Mouse (Mus musculus): ENCODE measurements around the gene Fgd3. TPM values are rescaled to one million over a fixed set of nuclear protein-coding genes. Genes with fewer than 3 reads are reported as not detected.

Fgd3 gene
- polyA plus RNA-seq, 1 experiment: 2.6 TPM

- DNase-seq (ENCODE audit: low read depth): no peak
Observed at GRCm38 (mm10) chr13:49307311-49307969, 12.7 kb downstream of the Fgd3 start.

DNA sequence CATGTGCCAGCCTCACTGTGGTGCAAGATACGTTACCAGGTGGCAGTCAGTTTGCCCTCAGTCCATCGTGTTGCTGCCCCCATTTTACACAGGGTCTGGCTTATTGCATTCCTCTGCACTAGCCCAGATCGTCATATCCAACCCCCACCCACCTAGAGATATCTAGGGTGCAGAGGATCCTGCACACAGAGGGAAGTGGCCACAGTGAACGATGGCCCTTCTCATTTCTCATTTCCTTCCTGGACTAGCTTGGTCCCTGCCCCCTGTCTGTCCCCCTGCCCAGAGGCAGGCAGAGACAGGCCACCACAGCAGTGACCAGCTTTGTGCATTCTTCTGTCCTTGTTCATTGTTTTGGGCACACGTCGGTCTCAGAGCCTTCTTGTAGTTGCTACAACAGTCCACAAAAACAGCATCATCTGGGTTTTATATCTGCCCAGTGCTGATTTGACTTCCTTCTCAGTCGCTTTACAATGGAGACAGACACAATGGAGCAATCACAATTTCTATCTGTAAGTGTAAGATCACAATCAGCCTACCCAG lies 13.3 kb downstream of the Fgd3 start:
- no peak for DNase-seq (ENCODE audit: low read depth)

- no peak for DNase-seq (ENCODE audit: low read depth)
Observed at GRCm38 (mm10) chr13:49300771-49301170, 19.3 kb downstream of the Fgd3 start.

DNA sequence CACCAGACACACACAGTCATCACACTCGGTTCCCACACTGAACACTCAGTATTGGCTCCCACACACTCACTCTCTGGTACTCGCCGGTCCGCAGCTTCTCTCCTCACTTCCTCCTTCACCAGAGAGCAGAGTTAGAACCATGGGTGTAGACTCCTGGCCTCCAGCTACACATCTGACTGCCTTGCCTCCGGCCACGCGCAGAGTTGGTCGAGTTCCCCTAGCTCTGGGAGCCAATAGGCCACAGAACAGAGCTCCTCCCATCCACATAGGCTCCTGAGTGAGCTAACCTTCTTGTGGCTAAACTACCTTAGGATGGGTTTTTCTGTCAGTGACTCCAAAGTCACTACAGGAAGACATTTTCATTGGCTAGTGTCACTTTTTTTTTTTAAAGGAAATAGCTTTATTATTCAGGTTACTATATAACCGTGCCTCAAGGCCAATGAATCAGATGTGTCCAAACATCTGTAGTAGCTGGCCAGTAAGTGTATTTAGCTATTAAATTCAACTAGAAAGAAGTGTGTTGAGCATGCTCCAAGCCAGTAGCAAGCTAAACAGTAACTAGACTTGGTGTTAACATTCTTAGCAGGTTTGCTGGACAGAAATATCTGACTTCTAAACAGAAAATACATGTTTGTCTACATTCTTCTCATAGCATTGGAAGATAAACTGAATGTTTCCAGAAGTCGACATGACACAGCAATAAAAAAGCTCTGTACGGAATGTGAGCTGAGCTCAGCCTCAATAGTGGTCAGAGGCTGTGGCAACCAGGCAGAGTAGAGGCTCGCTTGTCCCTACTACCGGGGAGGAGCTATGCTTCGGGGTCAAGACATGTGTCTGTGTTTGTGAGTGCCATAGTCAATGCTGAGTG lies 21.4 kb downstream of the Fgd3 start:
- no peak for DNase-seq (ENCODE audit: low read depth)

DNA sequence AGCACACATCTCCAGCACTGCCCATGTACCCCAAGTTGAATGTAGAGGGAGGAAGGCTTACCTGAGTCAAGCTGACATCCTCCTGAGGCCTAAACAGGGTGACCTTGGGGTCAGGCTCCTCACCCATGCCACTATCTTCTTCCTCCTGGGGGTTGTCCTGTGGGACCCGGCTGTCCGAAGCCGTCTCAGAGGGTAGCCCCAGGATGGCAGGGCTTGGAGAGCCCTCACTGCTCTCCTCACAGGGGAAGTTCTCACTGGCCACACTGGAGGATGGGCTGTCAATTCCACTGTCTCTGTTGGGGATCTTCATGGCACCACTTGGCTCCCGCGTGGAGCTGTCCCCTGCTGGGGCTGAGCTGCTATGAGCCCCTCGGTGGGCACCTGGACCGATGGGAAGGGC lies 23.8 kb downstream of the Fgd3 start:
- DNase-seq (ENCODE audit: low read depth): no peak

- DNase-seq (ENCODE audit: low read depth): no peak
Observed at GRCm38 (mm10) chr13:49294108-49294507, 26.0 kb downstream of the Fgd3 start.

DNA sequence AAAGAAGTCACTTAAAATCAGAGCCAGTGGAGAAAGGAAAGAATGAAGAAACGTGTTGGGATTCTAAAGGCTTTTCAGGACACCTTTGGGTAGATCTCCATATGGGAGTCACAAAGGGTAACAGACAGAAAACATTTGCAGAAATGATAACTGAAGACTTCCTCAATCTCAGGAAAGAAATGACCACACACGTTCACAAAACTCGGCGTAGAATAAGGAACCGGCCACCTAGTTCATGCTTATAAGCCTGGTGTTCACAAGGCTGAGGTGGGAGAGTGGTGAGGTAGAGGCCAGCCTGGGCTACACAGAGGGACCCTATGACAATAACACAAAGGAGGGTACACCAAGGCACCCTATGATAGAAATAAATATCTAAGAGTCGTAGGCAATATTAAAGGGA lies 28.2 kb downstream of the Fgd3 start:
- no peak for DNase-seq (ENCODE audit: low read depth)

DNA sequence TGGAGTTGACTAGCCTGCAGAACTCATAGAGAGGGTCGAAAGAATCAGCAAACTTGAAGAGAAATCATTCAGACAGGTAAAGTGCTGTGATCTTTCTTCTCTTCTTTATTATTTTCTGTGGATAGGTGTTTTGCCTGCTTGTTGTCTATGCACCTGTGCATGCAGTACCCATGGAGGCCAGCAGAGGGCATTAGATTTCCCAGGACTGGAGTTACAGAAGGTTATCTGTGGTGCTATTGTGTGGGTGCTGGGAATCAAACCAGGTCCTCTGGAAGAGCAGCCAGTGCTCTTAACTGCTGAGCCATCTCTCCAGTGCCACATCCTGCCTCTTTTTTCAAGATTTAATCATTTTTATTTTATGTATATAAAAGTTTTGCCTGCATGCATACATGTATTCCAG lies 28.7 kb downstream of the Fgd3 start:
- no peak for DNase-seq (ENCODE audit: low read depth)

- no peak for DNase-seq (ENCODE audit: low read depth)
Observed at GRCm38 (mm10) chr13:49287224-49287623, 32.9 kb downstream of the Fgd3 start.

DNA sequence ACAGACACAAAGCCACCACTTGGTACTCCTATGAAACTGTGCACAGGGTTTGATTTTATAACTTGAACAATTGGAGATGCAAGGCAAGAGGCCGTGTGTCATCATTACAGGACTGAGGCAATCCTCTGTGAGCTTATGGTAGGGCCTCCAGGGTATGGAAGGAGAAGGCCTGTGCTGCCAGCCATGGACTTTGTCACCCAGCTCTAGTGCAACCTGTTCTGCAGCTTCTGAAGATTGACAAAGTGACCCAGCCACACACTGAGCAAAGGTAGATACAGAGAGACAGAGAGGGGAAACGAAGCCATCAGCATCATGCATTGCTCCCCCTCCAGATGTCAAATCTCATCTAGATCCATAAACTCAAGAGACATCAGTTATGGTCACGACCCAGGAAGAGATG lies 33.4 kb downstream of the Fgd3 start:
- no peak for DNase-seq (ENCODE audit: low read depth)

- DNase-seq (ENCODE audit: low read depth): no peak
Observed at GRCm38 (mm10) chr13:49283686-49284085, 36.4 kb downstream of the Fgd3 start.

DNA sequence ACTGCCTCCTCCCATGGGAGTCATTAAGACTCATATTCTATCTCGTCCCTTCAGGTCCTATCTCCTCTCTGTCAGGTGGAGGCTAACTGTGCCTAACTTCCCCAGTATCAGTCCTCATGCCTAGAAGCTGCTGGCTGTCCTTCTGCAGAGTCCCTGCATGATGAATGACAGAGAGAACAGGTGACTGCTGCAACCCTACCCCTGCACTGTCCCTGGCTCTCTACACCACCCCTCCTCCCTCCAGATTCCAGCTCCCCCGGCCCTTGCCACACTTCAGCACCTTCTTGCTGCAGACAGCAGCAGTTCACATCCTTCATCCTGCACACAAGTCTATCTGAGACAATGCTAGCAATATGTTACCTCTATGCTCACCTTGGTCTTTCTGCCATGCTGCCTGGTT lies 37.9 kb downstream of the Fgd3 start:
- no peak for DNase-seq (ENCODE audit: low read depth)

GRCm38 (mm10) chr13:49271831-49272765 lies 48.0 kb downstream of the Fgd3 start:
- no peak for DNase-seq (ENCODE audit: low read depth)

DNA sequence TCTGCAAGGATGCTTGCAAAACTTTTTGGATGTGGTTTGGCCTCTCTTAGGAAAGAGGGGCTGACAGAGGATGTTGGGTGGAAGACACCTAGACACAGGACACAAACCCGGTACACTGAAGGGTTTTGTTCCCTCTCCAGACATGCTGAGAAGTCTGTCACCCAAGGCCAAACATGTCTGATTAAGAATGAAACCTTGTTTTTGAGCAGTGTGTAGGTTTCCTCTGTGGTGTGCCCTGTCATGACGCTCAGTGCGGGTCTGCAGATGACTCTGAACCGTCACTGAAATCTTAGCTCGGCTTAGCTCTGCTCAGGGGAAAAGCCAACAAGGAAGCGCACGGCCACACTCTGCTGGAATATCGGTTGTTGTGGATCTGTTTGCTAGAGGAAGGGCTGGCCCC lies 49.6 kb downstream of the Fgd3 start:
- DNase-seq (ENCODE audit: low read depth): no peak

DNA sequence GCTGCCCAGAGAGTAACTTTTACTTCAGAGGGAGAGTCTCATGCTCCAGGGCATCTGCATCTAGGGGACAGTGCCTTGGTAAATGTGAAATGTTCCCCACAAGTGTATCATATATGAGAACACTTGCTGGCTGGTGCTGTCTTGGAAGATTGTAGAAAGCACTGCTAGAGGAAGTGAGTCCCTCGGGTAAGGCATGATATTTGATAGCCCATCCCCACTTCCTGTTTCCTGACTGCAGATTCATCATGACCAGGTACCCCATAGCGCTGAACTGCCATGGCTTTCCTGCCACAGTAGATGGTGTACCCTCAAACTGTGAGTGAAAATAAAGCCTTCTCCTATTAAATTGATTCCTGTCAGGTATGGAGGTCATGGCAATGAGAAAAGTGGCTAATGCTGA lies 52.5 kb downstream of the Fgd3 start:
- DNase-seq (ENCODE audit: low read depth): no peak

- no peak for DNase-seq (ENCODE audit: low read depth)
Observed at GRCm38 (mm10) chr13:49260036-49260722, 59.9 kb downstream of the Fgd3 start.

GRCm38 (mm10) chr13:49257819-49258313 lies 62.2 kb downstream of the Fgd3 start:
- no peak for DNase-seq (ENCODE audit: low read depth)

DNA sequence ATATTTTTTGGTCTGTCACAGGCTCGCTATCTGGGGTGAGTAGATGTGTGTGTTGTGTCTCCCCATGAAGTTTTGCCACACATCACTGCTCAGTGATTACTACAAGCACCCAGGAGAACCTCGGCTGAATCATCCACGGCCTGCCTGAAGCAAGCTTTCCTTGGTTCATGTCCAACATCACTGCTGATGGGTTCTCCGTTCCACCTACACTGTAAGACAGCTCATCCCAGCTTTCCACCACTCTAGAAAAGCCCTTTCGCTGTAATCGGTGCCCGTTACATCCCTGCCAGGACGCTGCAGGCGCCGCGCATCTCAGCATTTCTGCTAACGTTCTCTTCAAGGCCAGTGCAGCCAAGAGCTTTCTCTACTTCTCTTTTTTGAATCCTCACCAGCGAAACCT lies 67.4 kb downstream of the Fgd3 start:
- peak; percentile 69 for DNase-seq (ENCODE audit: low read depth)

DNA sequence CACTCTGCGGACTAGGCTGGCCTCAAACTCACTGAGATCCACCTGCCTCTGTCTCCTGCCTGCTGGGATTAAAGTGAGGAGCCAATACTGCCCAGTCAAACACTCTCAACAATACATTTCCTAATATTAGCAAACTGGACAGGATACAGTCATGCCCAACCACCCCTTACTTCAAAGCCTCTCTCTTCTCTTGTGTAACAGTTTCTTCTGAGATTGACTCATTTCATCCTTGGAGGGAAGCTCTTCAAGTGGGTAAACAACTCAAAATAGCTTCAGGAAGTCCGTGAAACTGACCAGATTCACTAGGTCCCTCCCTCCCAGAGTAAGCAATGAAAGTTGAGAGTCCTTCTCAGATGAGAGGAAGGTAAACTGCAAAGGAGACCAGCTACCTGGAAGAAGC lies 68.0 kb downstream of the Fgd3 start:
- peak; percentile 34 for DNase-seq (ENCODE audit: low read depth)

GRCm38 (mm10) chr13:49250716-49251517 lies 69.2 kb downstream of the Fgd3 start:
- no peak for DNase-seq (ENCODE audit: low read depth)
